Mouse (Mus musculus): Measurements from ENCODE around the gene Foxk1. TPM values are rescaled to one million over a fixed set of nuclear protein-coding genes. Genes with fewer than 3 reads are reported as not detected.

The Foxk1 gene
- polyA plus RNA-seq, 2 experiments, result 6.0 to 18.6 TPM

- ATAC-seq (ENCODE audit: low FRiP score, low read depth) (no peak), DNase-seq (ENCODE audit: low spot score) (no peak)
- Histone ChIP-seq H3K27ac (replicated peaks; ENCODE audit: low read depth, low read length) (no peak overlapping the region), H3K9me3 (ENCODE audit: control insufficient read depth, low read length) (no peaks in the 10 kb centered on the region), H3K4me2 (replicated peaks; ENCODE audit: low read depth, low read length, severe bottlenecking) (no peak overlapping the region), H3K27me3 (ENCODE audit: control insufficient read depth, insufficient read depth, low read length) (no peaks in the 10 kb centered on the region), H3K4me3 (replicated peaks; ENCODE audit: low read length) (no peak overlapping the region), H3K4me1 (ENCODE audit: control insufficient read depth, insufficient read depth, low read length) (peaks cover 10% of the 10 kb centered on the region; the same call in 1 of the 2 replicates), H3K9ac (ENCODE audit: low read depth, low read length, severe bottlenecking) (no peak overlapping the region), H3K36me3 (ENCODE audit: control insufficient read depth, insufficient read depth, low read length) (no peaks in the 10 kb centered on the region)
- WGBS, result 46% methylated on average over 5 of the region's 5 CpGs
- TF ChIP-seq POLR2A (IDR thresholded peaks at IDR 0.05; ENCODE audit: borderline replicate concordance, extremely low read depth, insufficient read depth, insufficient read length), result no peak
Observed at GRCm38 (mm10) chr5:142364095-142364494, 37.2 kb upstream of the Foxk1 start.

- Histone ChIP-seq H3K27ac (replicated peaks; ENCODE audit: low read depth, low read length) (peak overlapping the region; percentile 74), H3K4me2 (replicated peaks; ENCODE audit: low read depth, low read length, severe bottlenecking) (peak overlapping the region; percentile 50), H3K9ac (ENCODE audit: low read depth, low read length, severe bottlenecking) (peak overlapping the region; percentile 70), H3K4me1 (ENCODE audit: control insufficient read depth, insufficient read depth, low read length) (peaks cover 23% of the 10 kb centered on the region; the same call in 1 of the 2 replicates), H3K9me3 (ENCODE audit: control insufficient read depth, low read length) (no peaks in the 10 kb centered on the region), H3K4me3 (replicated peaks; ENCODE audit: low read length) (peak overlapping the region; percentile 60), H3K27me3 (ENCODE audit: control insufficient read depth, insufficient read depth, low read length) (no peaks in the 10 kb centered on the region), H3K36me3 (ENCODE audit: control insufficient read depth, insufficient read depth, low read length) (no peaks in the 10 kb centered on the region)
- DNase-seq (ENCODE audit: low spot score) (peak; percentile 95), ATAC-seq (ENCODE audit: low FRiP score, low read depth) (peak; percentile 93)
- TF ChIP-seq POLR2A (IDR thresholded peaks at IDR 0.05; ENCODE audit: borderline replicate concordance, extremely low read depth, insufficient read depth, insufficient read length), result peak; percentile 87; the same call in 1 of the 2 replicates
- 1% methylated on average over 58 of the region's 83 CpGs for WGBS
Observed at GRCm38 (mm10) chr5:142367085-142368081, 33.9 kb upstream of the Foxk1 start.

- no peak for TF ChIP-seq POLR2A (IDR thresholded peaks at IDR 0.05; ENCODE audit: borderline replicate concordance, extremely low read depth, insufficient read depth, insufficient read length)
- H3K27ac ChIP-seq (replicated peaks; ENCODE audit: low read depth, low read length), result peak overlapping the region; percentile 74
- peak overlapping the region; percentile 70 for H3K9ac ChIP-seq (ENCODE audit: low read depth, low read length, severe bottlenecking)
- peak overlapping the region; percentile 50 for H3K4me2 ChIP-seq (replicated peaks; ENCODE audit: low read depth, low read length, severe bottlenecking)
- H3K27me3 ChIP-seq (ENCODE audit: control insufficient read depth, insufficient read depth, low read length), result no peaks in the 10 kb centered on the region
- no peaks in the 10 kb centered on the region for H3K9me3 ChIP-seq (ENCODE audit: control insufficient read depth, low read length)
- H3K4me3 ChIP-seq (replicated peaks; ENCODE audit: low read length), result peak overlapping the region; percentile 60
- peaks cover 25% of the 10 kb centered on the region; the same call in 1 of the 2 replicates for H3K4me1 ChIP-seq (ENCODE audit: control insufficient read depth, insufficient read depth, low read length)
- ATAC-seq (ENCODE audit: low FRiP score, low read depth) (no peak), DNase-seq (ENCODE audit: low spot score) (no peak)
- WGBS, result 45% methylated on average over 5 of the region's 5 CpGs
- H3K36me3 ChIP-seq (ENCODE audit: control insufficient read depth, insufficient read depth, low read length), result no peaks in the 10 kb centered on the region
Observed at GRCm38 (mm10) chr5:142368122-142368521, 33.2 kb upstream of the Foxk1 start.

- 97% methylated on average over 4 of the region's 4 CpGs for WGBS
- Histone ChIP-seq H3K4me3 (replicated peaks; ENCODE audit: low read length) (no peak overlapping the region), H3K36me3 (ENCODE audit: control insufficient read depth, insufficient read depth, low read length) (no peaks in the 10 kb centered on the region), H3K27me3 (ENCODE audit: control insufficient read depth, insufficient read depth, low read length) (no peaks in the 10 kb centered on the region), H3K4me1 (ENCODE audit: control insufficient read depth, insufficient read depth, low read length) (peaks cover 25% of the 10 kb centered on the region; the same call in 1 of the 2 replicates), H3K4me2 (replicated peaks; ENCODE audit: low read depth, low read length, severe bottlenecking) (no peak overlapping the region), H3K9me3 (ENCODE audit: control insufficient read depth, low read length) (no peaks in the 10 kb centered on the region), H3K27ac (replicated peaks; ENCODE audit: low read depth, low read length) (no peak overlapping the region), H3K9ac (ENCODE audit: low read depth, low read length, severe bottlenecking) (no peak overlapping the region)
- TF ChIP-seq POLR2A (IDR thresholded peaks at IDR 0.05; ENCODE audit: borderline replicate concordance, extremely low read depth, insufficient read depth, insufficient read length), result no peak
- ATAC-seq (ENCODE audit: low FRiP score, low read depth), result no peak
- no peak for DNase-seq (ENCODE audit: low spot score)
Observed at GRCm38 (mm10) chr5:142370406-142371171, 30.7 kb upstream of the Foxk1 start.
